Mouse (Mus musculus) layer of hippocampus, adult 2 months (tissue): Measurements from ENCODE around the gene Pilrb2. TPM values are rescaled to one million over a fixed set of nuclear protein-coding genes. Genes with fewer than 3 reads are reported as not detected.
A peak's percentile ranks its signal among the peaks of the same experiment; 100 is the strongest.
"Not testable (repeated sequence)": the region's sequence is repeated elsewhere in the genome, so short reads cannot be mapped to it uniquely, and the experiment has no call there.

Experiments used
- DNase-seq, 2 experiments: peaks; one replicate each; pipeline ENCODE4 v3.0.0; 2022; ENCODE audit warnings: low spot score in 2 of 2
- H3K27ac ChIP-seq: fragments of 200-600 bp; 2 replicates; pipeline ENCODE4 v1.8.1; 2022
- H3K4me3 ChIP-seq: fragments of 200-600 bp; 2 replicates; pipeline ENCODE4 v1.8.1; 2022; ENCODE audit warnings: mild to moderate bottlenecking
- CTCF ChIP-seq: fragments of 200-600 bp; conservative IDR thresholded peaks from 2 replicates; pipeline ENCODE4 v1.8.1; 2022; ENCODE audit warnings: antibody characterized with exemption, mild to moderate bottlenecking, moderate library complexity
- total RNA-seq, 2 experiments: library from RNA; stranded (reverse); gene quantifications; 2 replicates each; pipeline ENCODE4 v1.2.3; 2021

Pilrb2 gene
- total RNA-seq, 2 experiments from 2014 or later, result not detected

GRCm38 (mm10) chr5:137850313-137850712 is 21.3 kb downstream of the Pilrb2 start:
- DNase-seq, H3K27ac ChIP-seq, H3K4me3 ChIP-seq: not testable (repeated sequence)

- H3K27ac ChIP-seq, DNase-seq: not testable (repeated sequence)
Observed at GRCm38 (mm10) chr5:137837110-137837509, 34.5 kb downstream of the Pilrb2 start.

GRCm38 (mm10) chr5:137836611-137837010 is 35.0 kb downstream of the Pilrb2 start:
- no peak overlapping the region for H3K4me3 ChIP-seq
- TF ChIP-seq CTCF, result no peak
- no peak for DNase-seq
- no peak overlapping the region for H3K27ac ChIP-seq

More at GRCm38 (mm10) chr5:137837110-137837509, 34.5 kb downstream of the Pilrb2 start:
- not testable (repeated sequence) for H3K4me3 ChIP-seq

- DNase-seq, H3K27ac ChIP-seq, H3K4me3 ChIP-seq: not testable (repeated sequence)
Observed at GRCm38 (mm10) chr5:137835966-137836520, 35.6 kb downstream of the Pilrb2 start, which contains the start of gene Pilra. Gene Pilra, minus strand, starts transcription at chr5:137836281.

GRCm38 (mm10) chr5:137833500-137833899 is 38.1 kb downstream of the Pilrb2 start:
- Histone ChIP-seq H3K4me3 (no peak overlapping the region), H3K27ac (no peak overlapping the region)
- no peak for TF ChIP-seq CTCF
- DNase-seq, result no peak

GRCm38 (mm10) chr5:137831506-137831905 is 40.1 kb downstream of the Pilrb2 start:
- DNase-seq, result no peak
- H3K4me3 ChIP-seq, result no peak overlapping the region
- TF ChIP-seq CTCF, result no peak
- H3K27ac ChIP-seq, result peak overlapping the region; percentile 19; the same call in 1 of the 2 replicates

GRCm38 (mm10) chr5:137831106-137831505 is 40.5 kb downstream of the Pilrb2 start:
- H3K4me3 ChIP-seq, result no peak overlapping the region
- H3K27ac ChIP-seq, result peak overlapping the region; percentile 19; the same call in 1 of the 2 replicates
- no peak for TF ChIP-seq CTCF
- no peak for DNase-seq

- no peak overlapping the region; the same call in 1 of the 2 replicates for H3K27ac ChIP-seq
- no peak for TF ChIP-seq CTCF
Observed at GRCm38 (mm10) chr5:137830238-137830637, 41.4 kb downstream of the Pilrb2 start.

GRCm38 (mm10) chr5:137828694-137829093 is 42.9 kb downstream of the Pilrb2 start:
- Histone ChIP-seq H3K4me3 (no peak overlapping the region), H3K27ac (no peak overlapping the region)
- TF ChIP-seq CTCF, result no peak
- no peak for DNase-seq

More at GRCm38 (mm10) chr5:137830238-137830637, 41.4 kb downstream of the Pilrb2 start:
- H3K4me3 ChIP-seq, result no peak overlapping the region
- DNase-seq, result no peak

- Histone ChIP-seq H3K4me3 (no peak overlapping the region), H3K27ac (no peak overlapping the region)
- no peak for TF ChIP-seq CTCF
- DNase-seq, result no peak
Observed at GRCm38 (mm10) chr5:137826421-137826820, 45.2 kb downstream of the Pilrb2 start.

- no peak for TF ChIP-seq CTCF
- no peak overlapping the region for H3K4me3 ChIP-seq
- no peak for DNase-seq
- no peak overlapping the region for H3K27ac ChIP-seq
Observed at GRCm38 (mm10) chr5:137825971-137826370, 45.6 kb downstream of the Pilrb2 start.

- Histone ChIP-seq H3K27ac (no peak overlapping the region; the same call in 1 of the 2 replicates), H3K4me3 (no peak overlapping the region)
- DNase-seq, result no peak
- TF ChIP-seq CTCF, result no peak
Observed at GRCm38 (mm10) chr5:137825030-137825429, 46.6 kb downstream of the Pilrb2 start.

- Histone ChIP-seq H3K27ac (0 out of 2 replicates have a peak overlapping the region, but pooled peaks have one; percentile 14), H3K4me3 (no peak overlapping the region)
- no peak for DNase-seq
- TF ChIP-seq CTCF, result no peak
Observed at GRCm38 (mm10) chr5:137823455-137824045, 48.1 kb downstream of the Pilrb2 start.

GRCm38 (mm10) chr5:137822602-137823001 is 49.0 kb downstream of the Pilrb2 start:
- Histone ChIP-seq H3K27ac (no peak overlapping the region), H3K4me3 (no peak overlapping the region)
- DNase-seq, result no peak
- no peak for TF ChIP-seq CTCF
